Mouse (Mus musculus) CH12.LX (cell line): ENCODE results near the gene Prelid3b. TPM values are rescaled to one million over a fixed set of nuclear protein-coding genes. Genes with fewer than 3 reads are reported as not detected.

ENCODE experiments used
- DNase-seq: peaks from one replicate; pipeline ENCODE4 v3.0.0-alpha.2; 2013; ENCODE audit errors: extremely low read depth
- H3K27ac ChIP-seq: 2 replicates; pipeline ENCODE4 v1.5.1; 2012; ENCODE audit warnings: low read depth, mild to moderate bottlenecking, control low read depth, moderate library complexity; ENCODE audit not compliant: insufficient read depth
- H3K27me3 ChIP-seq: replicated peaks from 2 replicates; pipeline ENCODE3; 2012; ENCODE audit warnings: inconsistent platforms
- H3K36me3 ChIP-seq, 2 experiments: replicated peaks in 1 of 2; 2 replicates each; pipeline versions ENCODE3 to v1.6.1; 2012; ENCODE audit warnings: inconsistent platforms in 1 of 2, low read length in 1 of 2, mild to moderate bottlenecking in 1 of 2, mixed read lengths in 1 of 2, moderate library complexity in 1 of 2; ENCODE audit not compliant: control insufficient read depth in 1 of 2, insufficient read depth in 1 of 2
- H3K4me1 ChIP-seq, 2 experiments: 2 replicates each; pipeline ENCODE4 v1.6.1; 2012; ENCODE audit warnings: inconsistent platforms in 1 of 2, moderate library complexity in 1 of 2; ENCODE audit not compliant: insufficient read depth in 2 of 2, control insufficient read depth in 1 of 2
- H3K4me2 ChIP-seq: 2 replicates; pipeline ENCODE4 v1.6.1; 2012; ENCODE audit warnings: low read depth, mild to moderate bottlenecking, control low read depth; ENCODE audit not compliant: poor library complexity, insufficient read depth, severe bottlenecking
- H3K4me3 ChIP-seq, 3 experiments: fragments of 150-350 bp in 1 of 3; sonication (generic) in 1 of 3; replicated peaks in 1 of 3; 2 replicates each; pipeline versions ENCODE3 to v1.5.1; 2011 to 2012; ENCODE audit warnings: low read depth in 2 of 3, low read length in 2 of 3, mild to moderate bottlenecking in 2 of 3, moderate library complexity in 2 of 3, control low read depth in 1 of 3, improper control_type of control experiment in 1 of 3, inconsistent platforms in 1 of 3, mixed read lengths in 1 of 3; ENCODE audit not compliant: poor library complexity in 1 of 3
- H3K79me2 ChIP-seq: replicated peaks from 2 replicates; pipeline ENCODE4 v1.6.1; 2012; ENCODE audit warnings: mild to moderate bottlenecking, moderate library complexity; ENCODE audit not compliant: control insufficient read depth, poor library complexity, insufficient read depth, severe bottlenecking; ENCODE audit errors: extremely low read depth
- H3K9ac ChIP-seq: 2 replicates; pipeline ENCODE4 v1.6.1; 2012; ENCODE audit warnings: low read depth, mild to moderate bottlenecking, control low read depth, moderate library complexity; ENCODE audit not compliant: insufficient read depth
- H3K9me3 ChIP-seq: replicated peaks from 2 replicates; pipeline ENCODE3; 2012; ENCODE audit warnings: low read length, inconsistent platforms, mixed read lengths
- BHLHE40 ChIP-seq: IDR thresholded peaks from 2 replicates; pipeline ENCODE4 v1.6.1; 2011; ENCODE audit warnings: mild to moderate bottlenecking, low read depth, low read length, improper control_type of control experiment
- CHD2 ChIP-seq: IDR thresholded peaks from 2 replicates; pipeline ENCODE4 v1.6.1; 2011; ENCODE audit warnings: low read length, improper control_type of control experiment
- CTCF ChIP-seq, 2 experiments: IDR thresholded peaks in 1 of 2; conservative IDR thresholded peaks in 1 of 2; 2 replicates each; pipeline ENCODE4 v1.5.1; 2011 to 2012; ENCODE audit warnings: low read depth in 2 of 2, low read length in 2 of 2, improper control_type of control experiment in 1 of 2, inconsistent platforms in 1 of 2, mild to moderate bottlenecking in 1 of 2, moderate library complexity in 1 of 2
- E2F4 ChIP-seq: IDR thresholded peaks from 2 replicates; pipeline ENCODE4 v1.6.1; 2011; ENCODE audit warnings: low read depth, low read length, improper control_type of control experiment; ENCODE audit not compliant: insufficient replicate concordance
- EP300 ChIP-seq: IDR thresholded peaks from 2 replicates; pipeline ENCODE4 v1.6.1; 2011; ENCODE audit warnings: low read length, improper control_type of control experiment
- ETS1 ChIP-seq: conservative IDR thresholded peaks from 2 replicates; pipeline ENCODE4 v1.6.1; 2012; ENCODE audit warnings: low read depth, mild to moderate bottlenecking, inconsistent platforms, low read length, improper control_type of control experiment, moderate library complexity
- GABPA ChIP-seq: IDR thresholded peaks from 2 replicates; pipeline ENCODE4 v1.6.1; 2012; ENCODE audit warnings: low read depth, low read length, improper control_type of control experiment, inconsistent platforms; ENCODE audit not compliant: insufficient replicate concordance
- IRF4 ChIP-seq: IDR thresholded peaks from 2 replicates; pipeline ENCODE4 v1.6.1; 2014; ENCODE audit warnings: low read depth, mild to moderate bottlenecking, inconsistent platforms, low read length, improper control_type of control experiment
- KAT2A ChIP-seq: IDR thresholded peaks from 2 replicates; pipeline ENCODE4 v1.6.1; 2012; ENCODE audit warnings: low read length, improper control_type of control experiment, inconsistent platforms; ENCODE audit not compliant: insufficient replicate concordance
- MAFK ChIP-seq: IDR thresholded peaks from 2 replicates; pipeline ENCODE4 v1.6.1; 2011; ENCODE audit warnings: low read length, improper control_type of control experiment; ENCODE audit not compliant: insufficient replicate concordance
- MAX ChIP-seq: IDR thresholded peaks from 2 replicates; pipeline ENCODE4 v1.6.1; 2011; ENCODE audit warnings: low read length, improper control_type of control experiment
- MAZ ChIP-seq: IDR thresholded peaks from 2 replicates; pipeline ENCODE4 v1.6.1; 2012; ENCODE audit warnings: low read depth, mild to moderate bottlenecking, inconsistent platforms, low read length, improper control_type of control experiment, moderate library complexity
- MEF2A ChIP-seq: IDR thresholded peaks from 2 replicates; pipeline ENCODE4 v1.6.1; 2014; ENCODE audit warnings: low read depth, mild to moderate bottlenecking, inconsistent platforms, low read length, improper control_type of control experiment, borderline replicate concordance
- MXI1 ChIP-seq: IDR thresholded peaks from 2 replicates; pipeline ENCODE4 v1.6.1; 2011; ENCODE audit warnings: mild to moderate bottlenecking, low read depth, low read length, improper control_type of control experiment
- MYC ChIP-seq: IDR thresholded peaks from 2 replicates; pipeline ENCODE4 v1.6.1; 2011; ENCODE audit warnings: low read depth, mild to moderate bottlenecking, improper control_type of control experiment, low read length
- PAX5 ChIP-seq: IDR thresholded peaks from 2 replicates; pipeline ENCODE4 v1.6.1; 2012; ENCODE audit warnings: low read length, inconsistent platforms, mixed read lengths
- POLR2AphosphoS2 ChIP-seq: IDR thresholded peaks from 2 replicates; pipeline ENCODE4 v1.6.1; 2011; ENCODE audit warnings: low read depth, low read length, improper control_type of control experiment
- RAD21 ChIP-seq: IDR thresholded peaks from 2 replicates; pipeline ENCODE4 v1.6.1; 2011; ENCODE audit warnings: low read depth, mild to moderate bottlenecking, low read length, improper control_type of control experiment, moderate library complexity
- TCF12 ChIP-seq: IDR thresholded peaks from 2 replicates; pipeline ENCODE4 v1.6.1; 2014; ENCODE audit warnings: low read depth, mild to moderate bottlenecking, inconsistent platforms, low read length, improper control_type of control experiment
- UBTF ChIP-seq: IDR thresholded peaks from 2 replicates; pipeline ENCODE4 v1.6.1; 2012; ENCODE audit warnings: low read depth, mild to moderate bottlenecking, inconsistent platforms, low read length, improper control_type of control experiment, moderate library complexity
- USF1 ChIP-seq: IDR thresholded peaks from 2 replicates; pipeline ENCODE4 v1.6.1; 2014; ENCODE audit warnings: low read depth, mild to moderate bottlenecking, inconsistent platforms, low read length, improper control_type of control experiment
- USF2 ChIP-seq: conservative IDR thresholded peaks from 2 replicates; pipeline ENCODE4 v1.6.1; 2011; ENCODE audit warnings: low read depth, low read length, improper control_type of control experiment
- ZC3H11A ChIP-seq: IDR thresholded peaks from 2 replicates; pipeline ENCODE4 v1.6.1; 2012; ENCODE audit warnings: low read depth, mild to moderate bottlenecking, inconsistent platforms, low read length, improper control_type of control experiment
- ZNF384 ChIP-seq: IDR thresholded peaks from 2 replicates; pipeline ENCODE4 v1.6.1; 2012; ENCODE audit warnings: low read depth, low read length, improper control_type of control experiment, inconsistent platforms
- dilution Hi-C: fragments of 300-500 bp; cut with MboI; formaldehyde crosslinking; loops from 2 replicates; pipeline ENCODE4 v1.14.3; 2020; ENCODE audit warnings: low sequenced_read_pairs; ENCODE audit not compliant: extremely low pct_unique_long_range_greater_than_20kb, extremely low pct_ligation_motif_present
- in situ Hi-C: fragments of 300-500 bp; cut with MboI; formaldehyde crosslinking; loops from 3 replicates; pipeline ENCODE4 v1.14.3; 2019; ENCODE audit warnings: low sequenced_read_pairs, low pct_ligation_motif_present, low pct_unique_long_range_greater_than_20kb, mixed read lengths
- polyA plus RNA-seq: library from polyadenylated mRNA; unstranded; fragments of >175 nt; gene quantifications from 2 replicates; pipeline ENCODE4 v1.2.1, GENCODE M21; 2012; ENCODE audit warnings: low read depth; ENCODE audit not compliant: insufficient read length
- total RNA-seq, 2 experiments: library from RNA; depleted of rRNA; stranded (reverse); fragments of 300-350 nt in 1 of 2; fragments of >200 nt in 1 of 2; gene quantifications; 2 replicates each; pipeline ENCODE4 v1.2.3; 2012 to 2014

Gene Prelid3b
- total and polyA plus RNA-seq, 3 experiments: 90.3 to 187 (median 179) TPM

GRCm38 (mm10) chr2:174424301-174425085, 48.4 kb downstream of the Prelid3b start:
- Histone ChIP-seq H3K4me1 (no peaks in the 10 kb centered on the region), H3K27ac (no peak overlapping the region), H3K36me3 (peaks cover 98 to 100% of the 10 kb centered on the region in 2 experiments), H3K9me3 (no peaks in the 10 kb centered on the region), H3K4me2 (no peak overlapping the region), H3K4me3 (no peak overlapping the region), H3K79me2 (no peaks in the 10 kb centered on the region), H3K9ac (no peak overlapping the region), H3K27me3 (no peaks in the 10 kb centered on the region)
- dilution Hi-C loops: no loop called here
- in situ Hi-C loops: no loop called here
- no peak for DNase-seq
- TF ChIP-seq MYC: no peak
- no peak for TF ChIP-seq MEF2A

- no peaks in the 10 kb centered on the region for H3K9me3 ChIP-seq
- no peak overlapping the region for H3K4me2 ChIP-seq
- H3K27ac ChIP-seq: no peak overlapping the region
- H3K79me2 ChIP-seq: peaks cover 8% of the 10 kb centered on the region; the same call in 1 of the 2 replicates
- no peak overlapping the region for H3K9ac ChIP-seq
- TF ChIP-seq GABPA (no peak), MAZ (no peak), E2F4 (no peak), EP300 (no peak), IRF4 (no peak), PAX5 (no peak), USF1 (no peak), ZC3H11A (no peak), TCF12 (no peak), MAX (no peak)
- TF ChIP-seq, all 38 proteins: peak for 0
- in situ Hi-C loops: no loop called here
- no peak overlapping the region for H3K4me3 ChIP-seq
- H3K27me3 ChIP-seq: no peaks in the 10 kb centered on the region
- no peak for DNase-seq
- dilution Hi-C loops: no loop called here
- H3K4me1 ChIP-seq: peaks cover 7 to 21% of the 10 kb centered on the region in 2 experiments; a peak in 3 of 4 replicates
- H3K36me3 ChIP-seq: peaks cover 66 to 87% of the 10 kb centered on the region in 2 experiments
Observed at GRCm38 (mm10) chr2:174421107-174421506, 51.8 kb downstream of the Prelid3b start.

DNA sequence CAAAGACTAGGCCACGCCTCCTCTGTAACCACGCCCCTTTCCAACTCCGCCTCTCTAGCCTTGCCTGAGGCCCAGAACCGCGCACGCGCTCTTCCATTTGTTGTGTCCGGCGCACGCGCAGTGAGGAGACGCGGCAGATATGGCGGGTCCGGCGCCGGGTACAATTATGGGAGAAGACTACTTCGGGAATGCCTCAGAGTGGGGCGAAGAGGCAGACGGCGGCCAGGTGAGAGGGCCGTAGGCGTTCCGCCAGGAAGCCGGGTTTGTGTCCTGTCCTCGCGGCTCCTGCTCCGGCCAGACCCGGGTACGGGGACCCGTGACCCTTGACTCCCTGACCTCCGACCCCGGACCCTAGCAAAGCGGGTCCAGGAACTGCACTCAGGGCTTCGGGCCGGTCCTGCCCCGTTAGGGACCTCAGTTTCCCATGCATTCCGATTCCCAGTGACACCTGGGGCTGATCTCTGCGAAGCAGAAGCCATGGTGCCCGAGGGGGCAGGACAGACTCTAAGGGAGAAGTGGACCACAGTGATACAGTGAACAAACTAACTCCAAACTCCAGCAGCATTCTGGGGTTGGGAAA, 57.1 kb downstream of the Prelid3b start, which contains the start of gene Nelfcd:
Gene Nelfcd, plus strand, starts transcription at position 74 of the 580 bp plus-strand sequence.
- no peak within 1 kb of the TSS for H3K27ac ChIP-seq
- peak within 1 kb of the TSS; percentile 91 for H3K4me2 ChIP-seq
- dilution Hi-C loops: no loop called here
- no peaks in the 10 kb centered on the region for H3K9me3 ChIP-seq
- H3K9ac ChIP-seq: peak within 1 kb of the TSS; percentile 70
- peaks cover 8% of the 10 kb centered on the region; the same call in 1 of the 2 replicates for H3K79me2 ChIP-seq
- peaks cover 14 to 34% of the 10 kb centered on the region in 2 experiments for H3K36me3 ChIP-seq
- peak within 1 kb of the TSS; percentile 86 to 95 (median 90) for H3K4me3 ChIP-seq
- H3K27me3 ChIP-seq: no peaks in the 10 kb centered on the region
- peak; percentile 98 for DNase-seq
- H3K4me1 ChIP-seq: peaks cover 7 to 25% of the 10 kb centered on the region in 2 experiments; a peak in 3 of 4 replicates
- in situ Hi-C loops: no loop called here
- TF ChIP-seq USF2: no peak
- no peak for TF ChIP-seq GABPA
- TF ChIP-seq RAD21: no peak
- no peak for TF ChIP-seq UBTF
- no peak for TF ChIP-seq BHLHE40
- no peak for TF ChIP-seq CTCF (conservative IDR thresholded peaks at IDR 0.05 in 1 of 2, IDR thresholded peaks at IDR 0.05 in 1 of 2; ENCODE audit: low read depth in 2 of 2, low read length in 2 of 2)
- no peak for TF ChIP-seq MYC
- TF ChIP-seq KAT2A: no peak
- TF ChIP-seq CHD2: peak; percentile 73; the same call in 1 of the 2 replicates
- no peak for TF ChIP-seq MAFK
- TF ChIP-seq USF1: no peak
- TF ChIP-seq POLR2AphosphoS2: no peak
- TF ChIP-seq ETS1: no peak
- TF ChIP-seq MXI1: peak; percentile 44; the same call in 1 of the 2 replicates
- no peak for TF ChIP-seq ZNF384
